Mouse (Mus musculus) stomach, postnatal 0 days (tissue): ENCODE results near the gene Cmah.

Source experiments
- CTCF ChIP-seq: IDR thresholded peaks from 2 replicates; pipeline ENCODE4 v1.5.1; 2016; ENCODE audit warnings: antibody characterized with exemption, low read depth, mild to moderate bottlenecking, moderate library complexity
- EP300 ChIP-seq: optimal IDR thresholded peaks from 2 replicates; pipeline ENCODE3; 2016; ENCODE audit warnings: antibody characterized with exemption

DNA sequence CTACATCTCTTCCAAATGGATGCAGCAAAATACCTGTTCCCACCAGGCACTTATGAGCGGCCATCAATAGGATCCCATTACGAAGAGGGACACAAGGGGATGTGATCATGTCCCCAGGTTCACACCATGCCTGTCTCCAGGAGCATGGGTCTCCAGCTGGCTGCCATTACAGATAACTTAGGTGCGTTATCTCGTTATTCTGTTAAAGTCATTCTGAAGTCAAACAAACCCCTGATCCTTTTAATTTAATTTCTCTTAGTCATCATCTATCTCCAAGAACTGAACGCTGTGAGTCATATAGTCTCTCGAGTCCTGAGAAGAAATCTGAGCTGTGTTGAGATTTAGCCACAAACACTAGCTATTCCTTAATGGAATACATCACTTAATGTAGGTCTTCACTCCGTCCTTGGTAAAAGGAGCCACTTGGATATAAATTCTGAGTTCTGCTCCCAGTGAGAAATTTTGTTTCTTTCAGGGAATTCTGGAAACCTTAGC, 195.2 kb downstream of the Cmah start:
- TF ChIP-seq CTCF (no peak), EP300 (no peak)
